Mouse (Mus musculus): ENCODE results near the gene Arl13b.

Arl13b gene

DNA sequence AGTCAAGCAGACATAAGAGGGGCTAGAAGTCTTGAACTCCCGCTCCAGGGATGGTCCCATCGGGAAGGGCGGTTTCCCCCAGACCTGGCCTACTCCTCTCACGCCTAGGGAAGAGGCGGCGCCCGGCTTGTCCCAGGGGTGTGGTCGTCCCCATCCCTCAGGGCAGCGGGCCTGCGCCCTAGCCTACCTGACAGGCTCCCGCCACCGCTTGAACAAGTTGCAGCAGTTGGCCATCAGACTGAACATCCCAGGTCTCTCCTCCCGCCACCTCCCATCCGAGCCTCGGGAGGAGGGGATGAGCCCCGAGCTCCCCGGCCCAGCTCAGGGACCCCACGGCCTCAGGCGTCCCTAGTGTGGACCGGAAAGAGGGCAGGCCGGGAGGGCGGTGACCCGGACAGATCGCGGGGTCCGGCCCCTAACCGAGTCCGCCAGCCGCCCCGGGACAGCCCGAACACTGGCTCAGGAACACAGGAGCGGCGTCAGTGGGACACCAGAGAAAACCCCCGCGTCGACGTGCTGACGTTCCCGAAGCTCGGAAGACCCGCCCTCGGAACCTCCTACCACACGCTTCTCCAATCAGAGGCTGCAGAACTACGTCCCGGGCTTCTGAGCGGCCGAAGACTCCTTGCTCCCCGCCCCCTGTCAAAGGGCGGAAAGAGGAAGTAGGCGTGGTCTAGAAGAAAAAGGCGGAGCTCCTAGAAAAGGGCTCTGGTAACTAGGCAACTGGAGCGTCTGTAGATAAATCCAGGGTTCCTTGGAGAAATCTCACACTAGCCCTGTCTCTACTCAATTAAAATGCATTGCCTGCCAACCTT is at the start of gene Arl13b:
Arl13b (minus strand) TSS at position 543 of the 815 bp plus-strand sequence.
- DNase-seq (ENCODE audit: low read depth, low spot score), result peak; percentile 92

DNA sequence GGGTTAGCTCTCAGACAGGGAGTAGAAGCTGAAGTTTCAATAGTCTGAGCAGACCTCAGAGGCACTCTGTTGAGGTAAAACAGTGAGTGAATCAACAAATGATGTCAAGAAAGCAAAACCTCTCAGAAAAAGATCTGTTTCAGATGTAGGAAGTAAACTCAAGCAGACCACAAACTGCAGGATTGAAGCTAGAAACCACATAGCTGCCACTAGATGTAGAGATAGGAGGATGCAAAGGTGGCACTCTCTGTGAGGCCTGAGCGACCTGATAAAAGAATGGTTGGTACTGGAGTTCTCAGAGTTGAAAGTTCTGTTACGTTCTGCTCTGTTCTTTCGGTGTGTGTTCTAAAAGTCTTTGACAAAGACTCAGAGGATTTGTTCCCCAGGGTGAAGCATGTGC is 49.0 kb upstream of the Arl13b start:
- no peak for DNase-seq (ENCODE audit: low read depth, low spot score)

DNA sequence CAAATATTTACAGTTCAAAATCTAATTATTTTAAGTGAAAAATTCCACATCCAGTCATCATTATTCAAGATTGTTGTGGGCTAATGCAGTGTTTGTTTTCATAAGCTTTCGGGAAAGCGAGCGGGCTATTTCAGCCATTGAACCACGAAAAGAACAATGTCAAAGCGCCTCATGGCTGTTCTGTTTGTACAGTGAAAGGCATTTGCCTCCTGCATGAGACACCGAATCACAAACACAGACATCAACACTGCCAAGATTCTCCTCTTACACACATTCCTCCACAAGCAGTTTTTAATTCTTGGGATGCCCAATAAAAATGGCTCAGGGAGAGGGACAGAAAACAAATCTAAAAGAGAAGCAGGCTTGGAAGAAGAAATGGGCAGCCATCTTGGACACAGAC is 27.2 kb upstream of the Arl13b start:
- DNase-seq (ENCODE audit: low read depth, low spot score), result no peak

- no peak for DNase-seq (ENCODE audit: low read depth, low spot score)
Measured at GRCm38 (mm10) chr16:62873180-62873579, 26.3 kb upstream of the Arl13b start.

DNA sequence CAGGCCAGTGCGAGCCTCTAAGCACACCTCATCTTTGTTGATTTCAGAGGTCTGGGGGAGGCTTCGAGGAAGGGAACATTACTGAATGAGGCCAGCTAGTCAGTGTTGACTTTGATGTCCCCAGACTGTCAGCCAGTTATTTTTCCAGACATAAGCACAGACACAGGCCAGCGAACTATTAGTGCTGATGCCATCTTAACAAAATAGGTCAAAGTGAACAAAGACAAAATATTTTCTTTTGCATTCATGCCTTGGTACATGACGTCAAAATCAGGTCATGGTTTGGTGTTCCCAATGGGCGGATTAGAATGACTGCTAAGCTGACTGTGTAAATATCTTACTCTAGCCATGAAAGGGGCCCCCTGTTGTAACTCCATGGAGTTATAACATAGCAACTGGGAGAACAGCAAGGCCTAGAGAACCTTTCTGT is 25.9 kb upstream of the Arl13b start:
- DNase-seq (ENCODE audit: low read depth, low spot score), result no peak

DNA sequence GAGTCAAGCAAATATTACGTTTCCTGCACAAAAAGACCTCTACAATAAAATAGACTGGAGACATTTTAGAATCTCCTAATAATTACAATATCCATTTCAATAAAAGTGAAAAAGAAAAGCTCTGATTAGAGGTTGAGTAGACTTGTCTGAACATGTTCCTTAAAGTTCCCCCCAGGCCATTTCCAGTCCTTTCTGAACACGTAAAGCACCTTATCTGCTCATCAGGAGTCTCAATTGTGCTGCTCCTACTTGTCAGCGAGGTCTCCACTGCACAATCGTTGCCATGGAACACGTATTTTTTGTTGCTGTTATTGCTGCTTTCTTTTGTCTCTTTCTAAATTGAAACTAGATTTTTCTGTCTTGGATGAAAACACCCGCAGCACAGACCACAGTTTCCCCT is 14.6 kb upstream of the Arl13b start:
- DNase-seq (ENCODE audit: low read depth, low spot score), result no peak

DNA sequence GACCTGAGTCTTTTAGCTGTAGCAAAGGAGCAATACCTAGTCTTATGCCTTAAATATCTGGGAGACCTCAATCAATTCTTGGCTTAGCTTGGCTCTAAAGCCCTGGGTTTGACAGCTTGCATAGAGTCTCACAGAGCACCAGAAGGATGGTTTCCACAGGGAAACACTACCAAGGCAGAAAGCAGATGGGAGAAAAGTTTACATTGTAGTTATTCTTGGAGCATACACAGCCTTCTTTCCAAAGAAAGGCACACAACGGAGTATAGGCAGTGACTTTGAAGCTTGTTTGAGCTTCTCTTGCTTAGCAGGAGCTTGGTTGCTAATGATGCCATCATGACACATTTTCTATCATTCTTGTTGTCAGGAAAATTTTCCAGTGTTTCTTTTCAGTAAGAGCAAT is 13.3 kb upstream of the Arl13b start:
- DNase-seq (ENCODE audit: low read depth, low spot score), result no peak

GRCm38 (mm10) chr16:62858018-62858417 is 11.2 kb upstream of the Arl13b start:
- DNase-seq (ENCODE audit: low read depth, low spot score), result no peak

GRCm38 (mm10) chr16:62857498-62857897 is 10.7 kb upstream of the Arl13b start:
- DNase-seq (ENCODE audit: low read depth, low spot score), result no peak

DNA sequence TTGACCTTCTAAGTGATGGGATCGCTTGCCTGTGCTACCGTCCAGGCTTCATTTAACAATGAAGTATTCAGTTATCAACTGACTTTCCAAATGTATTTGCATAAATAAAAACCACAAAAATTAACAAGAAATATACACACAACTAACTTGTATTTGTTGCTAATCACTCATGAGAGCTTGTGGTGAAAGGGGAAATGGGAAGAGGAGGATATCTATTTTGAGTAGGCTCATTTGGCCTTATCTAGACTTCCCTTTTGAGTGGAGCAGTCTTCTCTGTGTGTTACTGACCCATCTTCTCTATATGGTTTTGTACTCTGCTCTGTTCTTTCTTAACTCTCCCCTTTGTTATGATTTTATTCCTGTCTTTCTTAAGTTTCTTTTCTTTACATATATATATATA is 9.4 kb upstream of the Arl13b start:
- DNase-seq (ENCODE audit: low read depth, low spot score), result no peak

GRCm38 (mm10) chr16:62855385-62855784 is 8.5 kb upstream of the Arl13b start:
- no peak for DNase-seq (ENCODE audit: low read depth, low spot score)

DNA sequence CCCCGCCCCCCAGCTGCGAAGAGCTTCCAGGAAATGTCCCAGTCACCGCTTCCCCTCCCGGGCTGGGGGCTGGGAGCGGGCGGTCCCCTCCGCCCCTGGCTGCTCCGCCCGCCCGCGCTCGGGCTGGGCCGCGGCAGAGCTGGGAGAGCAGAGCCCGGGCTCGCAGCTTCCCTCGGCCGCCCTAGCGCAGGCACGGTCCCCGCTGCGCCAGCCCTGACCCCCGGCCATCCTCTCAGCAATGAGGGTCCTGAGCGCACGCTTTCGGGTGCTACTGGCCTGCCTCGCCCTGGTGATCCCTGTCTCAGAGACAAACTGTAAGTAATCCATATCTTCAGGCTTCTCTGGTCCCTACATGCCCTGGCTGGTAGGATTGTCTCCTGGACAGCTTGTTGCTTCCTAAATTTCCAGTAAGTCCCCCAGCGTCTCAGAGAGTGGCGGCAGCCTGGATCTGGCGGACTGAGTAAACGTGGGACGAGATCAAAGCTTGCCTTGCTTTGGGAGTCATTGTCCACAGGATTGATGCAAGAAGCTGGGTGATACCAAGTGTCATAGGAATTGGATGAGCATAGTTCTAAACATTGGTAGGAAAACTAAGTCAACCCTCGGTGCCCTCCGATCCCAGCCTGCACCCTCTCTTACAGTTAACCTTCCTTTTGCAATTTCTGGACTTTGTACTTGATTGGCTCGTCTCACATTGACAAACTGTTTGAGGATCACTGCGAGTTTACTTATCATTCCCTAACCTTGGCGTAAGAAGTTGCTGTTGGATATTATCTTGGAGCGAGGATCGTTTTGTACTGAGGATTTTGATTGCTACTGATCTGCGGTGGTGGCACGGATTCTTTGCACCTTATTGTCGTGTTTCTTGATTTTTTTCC is 7.6 kb upstream of the Arl13b start, which contains the start of gene Pros1:
Pros1 (plus strand) TSS at position 117 of the 878 bp plus-strand sequence.
- no peak for DNase-seq (ENCODE audit: low read depth, low spot score)

DNA sequence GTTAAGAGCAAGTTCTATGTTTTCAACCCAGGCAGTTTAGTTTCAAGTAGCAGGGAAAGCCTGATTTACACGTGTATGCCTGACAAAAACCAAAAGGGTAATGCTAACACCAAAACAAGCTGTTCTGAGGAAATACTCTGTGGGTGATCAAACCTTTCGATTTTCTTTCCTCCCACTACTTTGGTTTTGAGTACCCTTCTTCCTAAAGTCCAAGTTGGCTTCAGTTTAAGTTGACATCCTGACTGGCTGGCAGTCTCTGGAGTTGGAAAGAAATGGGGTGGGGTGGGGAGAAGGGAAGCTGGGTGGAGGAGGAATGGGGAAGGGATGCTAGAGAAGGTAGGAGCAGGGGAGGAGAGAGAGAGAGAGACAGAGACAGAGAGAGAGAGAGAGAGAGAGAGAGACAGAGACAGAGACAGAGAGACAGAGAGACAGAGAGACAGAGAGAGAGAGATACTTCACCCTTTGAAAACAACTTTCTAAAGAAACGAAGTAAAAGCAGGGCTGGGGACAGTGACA is 6.8 kb upstream of the Arl13b start:
- DNase-seq (ENCODE audit: low read depth, low spot score), result no peak

- DNase-seq (ENCODE audit: low read depth, low spot score), result no peak
Measured at GRCm38 (mm10) chr16:62852464-62853252, 5.8 kb upstream of the Arl13b start.

GRCm38 (mm10) chr16:62845341-62845740 is 1.5 kb downstream of the Arl13b start:
- no peak for DNase-seq (ENCODE audit: low read depth, low spot score)

DNA sequence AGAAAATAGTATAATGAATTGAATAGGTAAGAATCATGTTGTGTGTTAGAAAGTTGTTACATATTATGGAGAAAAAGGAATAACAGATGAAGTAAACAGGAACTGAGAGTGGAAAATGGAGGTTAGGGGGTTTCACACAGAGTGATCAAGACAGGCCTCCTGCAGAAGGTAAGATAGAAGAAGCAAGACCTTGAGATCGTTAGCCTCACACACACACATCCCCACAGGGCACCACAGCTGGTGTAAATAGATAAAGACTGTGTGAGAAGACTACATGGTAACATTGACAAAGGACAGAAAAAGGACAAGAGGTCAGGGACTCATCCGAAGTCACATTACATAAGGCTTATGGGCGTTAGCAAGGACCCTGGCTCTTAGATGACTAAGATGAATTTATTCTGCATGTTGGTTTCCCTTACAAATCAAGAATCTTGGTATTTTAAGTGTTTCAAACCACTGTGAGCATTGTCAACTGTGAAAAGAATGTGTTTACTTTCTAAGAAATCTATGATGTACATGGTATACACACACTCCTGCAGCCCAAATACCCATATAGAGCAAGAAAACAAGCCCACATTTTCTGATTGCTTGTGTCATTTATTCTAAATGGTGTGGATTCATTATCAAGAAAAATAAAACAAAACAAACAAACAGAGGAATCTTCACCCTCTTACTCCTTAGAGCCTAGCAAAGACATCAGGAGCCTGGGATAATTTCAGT is 12.7 kb downstream of the Arl13b start:
- DNase-seq (ENCODE audit: low read depth, low spot score), result no peak

DNA sequence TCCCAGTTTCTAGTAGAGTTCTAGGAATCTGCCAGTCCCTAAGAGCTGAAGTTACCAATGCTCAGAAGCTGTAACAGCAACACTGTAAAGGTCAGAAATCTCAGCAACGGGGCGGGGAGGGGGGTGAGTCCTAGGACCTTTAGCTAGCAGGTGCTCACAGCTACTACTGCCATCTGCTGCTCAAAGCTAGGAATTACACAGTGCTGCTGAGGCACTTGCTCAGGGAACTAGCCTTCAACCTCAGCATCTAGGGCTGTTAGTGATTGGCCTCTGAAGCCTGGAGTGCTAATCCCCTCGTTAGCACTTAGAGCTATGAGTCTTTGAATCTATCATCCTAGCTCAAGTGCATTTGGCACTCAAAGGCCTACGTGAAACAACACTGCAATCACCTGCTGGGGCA is 14.4 kb downstream of the Arl13b start:
- no peak for DNase-seq (ENCODE audit: low read depth, low spot score)

DNA sequence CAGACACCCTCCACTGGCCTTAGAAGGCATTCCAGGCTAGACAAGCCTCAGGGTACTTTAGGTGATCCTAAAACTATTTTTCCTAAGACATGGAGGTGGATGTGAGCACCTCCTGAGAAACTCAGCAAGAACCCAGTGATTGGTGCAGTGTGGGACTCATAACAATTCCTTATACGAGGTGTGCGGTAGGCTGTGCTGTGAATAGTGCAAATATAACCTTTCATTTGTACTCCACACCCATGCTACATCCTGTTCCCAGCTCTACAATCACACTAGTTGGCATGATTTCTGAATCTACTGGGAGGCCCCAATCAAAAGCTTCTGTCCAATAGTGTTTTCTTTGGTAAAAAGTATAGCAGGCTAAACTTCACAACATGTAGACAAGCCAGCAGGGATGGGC is 14.8 kb downstream of the Arl13b start:
- DNase-seq (ENCODE audit: low read depth, low spot score), result no peak

DNA sequence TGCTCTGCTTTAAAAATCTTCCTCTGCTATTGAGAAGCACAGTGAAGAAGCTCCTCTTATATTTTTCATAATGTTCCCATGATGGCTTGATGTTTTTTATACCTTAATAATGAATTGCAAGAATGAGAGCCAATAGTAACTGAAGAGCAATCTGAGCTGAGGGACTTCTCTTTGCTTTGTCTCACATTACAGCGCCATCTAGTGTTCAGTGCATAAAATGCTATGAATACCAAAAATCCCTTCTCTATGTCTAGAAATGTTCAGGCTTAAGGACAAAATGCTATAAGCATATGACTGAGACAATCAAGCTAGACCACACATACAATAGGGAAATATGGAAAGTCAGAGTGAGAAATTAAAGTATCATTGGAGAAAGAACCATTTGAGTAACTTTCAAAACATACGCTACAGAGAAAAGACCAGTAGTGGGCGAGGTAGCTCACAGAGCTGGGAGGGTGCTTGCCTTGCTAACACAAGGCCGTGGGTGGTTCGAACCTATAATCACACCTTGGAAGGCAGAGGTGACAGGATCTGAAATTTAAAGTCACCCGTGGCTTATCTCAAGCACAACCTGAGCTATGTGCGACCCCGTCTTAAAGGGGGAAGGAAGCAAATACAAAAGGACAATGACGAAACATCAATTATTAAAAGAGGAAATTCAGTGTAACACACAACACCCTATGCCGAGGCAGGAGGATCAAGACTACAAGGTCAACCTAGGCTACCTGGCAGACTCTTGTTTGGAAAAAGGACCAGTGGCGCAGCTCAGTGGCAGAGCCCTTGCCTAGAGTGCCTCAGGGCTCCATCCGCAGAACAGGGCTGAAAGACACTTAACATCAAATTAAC is 20.5 kb downstream of the Arl13b start:
- DNase-seq (ENCODE audit: low read depth, low spot score), result no peak

DNA sequence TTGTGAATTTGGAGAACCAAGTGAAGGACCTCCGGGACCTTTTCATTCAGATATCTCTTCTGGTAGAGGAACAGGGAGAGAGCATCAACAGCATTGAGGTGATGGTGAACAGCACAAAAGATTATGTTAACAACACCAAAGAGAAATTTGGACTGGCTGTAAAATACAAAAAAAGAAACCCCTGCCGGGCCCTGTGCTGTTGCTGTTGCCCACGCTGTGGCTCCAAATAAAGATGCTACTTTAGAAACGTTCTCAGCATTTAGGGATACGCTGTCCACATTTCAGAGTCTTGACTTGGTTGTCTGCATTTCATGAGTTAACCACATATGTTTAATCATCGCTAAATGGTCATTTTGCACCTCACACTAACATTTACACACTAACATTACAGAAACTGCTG is 24.4 kb downstream of the Arl13b start:
- DNase-seq (ENCODE audit: low read depth, low spot score), result no peak

Data from embryo, embryonic 11.5 days (tissue).